Mouse (Mus musculus) erythroblast, embryonic 14.5 days (primary cell): Measurements from ENCODE around the gene Dab2ip.

ENCODE experiments used
- GATA1 ChIP-seq: IDR thresholded peaks from 2 replicates; pipeline ENCODE4 v1.6.1; 2012; ENCODE audit warnings: low read length, inconsistent platforms, mixed read lengths
- TAL1 ChIP-seq: IDR thresholded peaks from 3 replicates; pipeline ENCODE4 v1.6.1; 2012; ENCODE audit warnings: low read length, inconsistent platforms, mixed read lengths

GRCm38 (mm10) chr2:35776935-35777334 is 218.9 kb downstream of the Dab2ip start:
- TF ChIP-seq GATA1 (no peak), TAL1 (no peak)
